Mouse (Mus musculus): ENCODE measurements around the gene Tnip1. TPM values are rescaled to one million over a fixed set of nuclear protein-coding genes. Genes with fewer than 3 reads are reported as not detected.
A peak's percentile ranks its signal among the peaks of the same experiment; 100 is the strongest.
"Not testable (repeated sequence)": the region's sequence is repeated elsewhere in the genome, so short reads cannot be mapped to it uniquely, and the experiment has no call there.

The Tnip1 gene
- total RNA-seq, 2 experiments from 2014 or later: 73.4 to 75.0 TPM

GRCm38 (mm10) chr11:54972789-54973188, 10.1 kb upstream of the Tnip1 start:
- DNase-seq (ENCODE audit: low spot score in 2 of 2): no peak

GRCm38 (mm10) chr11:54972049-54972723, 9.5 kb upstream of the Tnip1 start:
- DNase-seq (ENCODE audit: low spot score in 2 of 2): no peak

GRCm38 (mm10) chr11:54971365-54972048, 8.8 kb upstream of the Tnip1 start:
- no peak for DNase-seq (ENCODE audit: low spot score in 2 of 2)

- no peak for DNase-seq (ENCODE audit: low spot score in 2 of 2)
Observed at GRCm38 (mm10) chr11:54965234-54965633, 2.5 kb upstream of the Tnip1 start.

GRCm38 (mm10) chr11:54961921-54962320, 796 bp downstream of the Tnip1 start:
- DNase-seq (ENCODE audit: low spot score in 2 of 2): no peak

- no peak for DNase-seq (ENCODE audit: low spot score in 2 of 2)
Observed at GRCm38 (mm10) chr11:54961164-54961850, 1.4 kb downstream of the Tnip1 start.

GRCm38 (mm10) chr11:54960251-54960650, 2.5 kb downstream of the Tnip1 start:
- DNase-seq (ENCODE audit: low spot score in 2 of 2): no peak

- no peak for DNase-seq (ENCODE audit: low spot score in 2 of 2)
Observed at GRCm38 (mm10) chr11:54958571-54959073, 4.1 kb downstream of the Tnip1 start.

- not testable (repeated sequence) for DNase-seq (ENCODE audit: low spot score in 2 of 2)
Observed at GRCm38 (mm10) chr11:54957708-54958107, 5.0 kb downstream of the Tnip1 start.

GRCm38 (mm10) chr11:54956912-54957311, 5.8 kb downstream of the Tnip1 start:
- no peak for DNase-seq (ENCODE audit: low spot score in 2 of 2)

GRCm38 (mm10) chr11:54955735-54956480, 6.8 kb downstream of the Tnip1 start:
- DNase-seq (ENCODE audit: low spot score in 2 of 2): peak; percentile 98 to 99

GRCm38 (mm10) chr11:54955400-54955734, 7.3 kb downstream of the Tnip1 start:
- not testable (repeated sequence) for DNase-seq (ENCODE audit: low spot score in 2 of 2)

- DNase-seq (ENCODE audit: low spot score in 2 of 2): no peak
Observed at GRCm38 (mm10) chr11:54954716-54955115, 8.0 kb downstream of the Tnip1 start.

- no peak for DNase-seq (ENCODE audit: low spot score in 2 of 2)
Observed at GRCm38 (mm10) chr11:54953993-54954446, 8.7 kb downstream of the Tnip1 start.

- no peak for DNase-seq (ENCODE audit: low spot score in 2 of 2)
Observed at GRCm38 (mm10) chr11:54952651-54953050, 10.1 kb downstream of the Tnip1 start.

GRCm38 (mm10) chr11:54950684-54951083, 12.0 kb downstream of the Tnip1 start:
- no peak for DNase-seq (ENCODE audit: low spot score in 2 of 2)

- DNase-seq (ENCODE audit: low spot score in 2 of 2): no peak
Observed at GRCm38 (mm10) chr11:54949717-54950116, 13.0 kb downstream of the Tnip1 start.

GRCm38 (mm10) chr11:54944702-54945101, 18.0 kb downstream of the Tnip1 start:
- DNase-seq (ENCODE audit: low spot score in 2 of 2): no peak

- DNase-seq (ENCODE audit: low spot score in 2 of 2): no peak
Observed at GRCm38 (mm10) chr11:54940056-54940455, 22.7 kb downstream of the Tnip1 start.

- no peak for DNase-seq (ENCODE audit: low spot score in 2 of 2)
Observed at GRCm38 (mm10) chr11:54939501-54939900, 23.2 kb downstream of the Tnip1 start.

GRCm38 (mm10) chr11:54936771-54937140, 26.0 kb downstream of the Tnip1 start:
- no peak for DNase-seq (ENCODE audit: low spot score in 2 of 2)

Data from adrenal gland, postnatal 4 days (tissue).